Mouse (Mus musculus): ENCODE data around the gene Eps8l3.

DNA sequence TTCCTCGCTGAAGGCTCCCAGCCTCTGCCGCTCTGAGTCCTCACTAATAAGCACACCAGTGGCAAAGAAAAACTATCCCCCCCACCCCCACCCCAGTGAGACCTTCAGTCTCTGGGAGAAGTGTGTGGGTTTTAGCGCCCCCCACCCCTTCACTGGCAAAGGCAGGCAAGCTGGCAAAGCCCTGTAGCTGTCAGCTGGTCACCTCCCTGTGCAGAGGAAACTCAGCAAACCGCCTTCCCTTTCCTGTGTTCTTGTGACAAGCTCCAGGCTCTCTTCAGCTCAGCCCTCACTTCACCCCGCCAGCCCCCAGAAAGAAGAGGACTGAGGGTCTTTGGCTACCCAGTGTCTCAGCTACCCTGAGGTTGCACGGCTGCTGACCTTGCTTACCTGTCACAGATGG is 44.4 kb upstream of the Eps8l3 start:
- TF ChIP-seq CTCF (IDR thresholded peaks at IDR 0.05; ENCODE audit: borderline replicate concordance, extremely low read depth, insufficient read depth, insufficient read length) (no peak), POLR2A (IDR thresholded peaks at IDR 0.05; ENCODE audit: borderline replicate concordance, extremely low read depth, insufficient read depth, insufficient read length, poor library complexity, severe bottlenecking) (no peak)
